Mouse (Mus musculus): ENCODE results near the gene Akr1c13. TPM values are rescaled to one million over a fixed set of nuclear protein-coding genes. Genes with fewer than 3 reads are reported as not detected.

Gene Akr1c13
- polyA plus RNA-seq, 1 experiment: 6.0 TPM

DNA sequence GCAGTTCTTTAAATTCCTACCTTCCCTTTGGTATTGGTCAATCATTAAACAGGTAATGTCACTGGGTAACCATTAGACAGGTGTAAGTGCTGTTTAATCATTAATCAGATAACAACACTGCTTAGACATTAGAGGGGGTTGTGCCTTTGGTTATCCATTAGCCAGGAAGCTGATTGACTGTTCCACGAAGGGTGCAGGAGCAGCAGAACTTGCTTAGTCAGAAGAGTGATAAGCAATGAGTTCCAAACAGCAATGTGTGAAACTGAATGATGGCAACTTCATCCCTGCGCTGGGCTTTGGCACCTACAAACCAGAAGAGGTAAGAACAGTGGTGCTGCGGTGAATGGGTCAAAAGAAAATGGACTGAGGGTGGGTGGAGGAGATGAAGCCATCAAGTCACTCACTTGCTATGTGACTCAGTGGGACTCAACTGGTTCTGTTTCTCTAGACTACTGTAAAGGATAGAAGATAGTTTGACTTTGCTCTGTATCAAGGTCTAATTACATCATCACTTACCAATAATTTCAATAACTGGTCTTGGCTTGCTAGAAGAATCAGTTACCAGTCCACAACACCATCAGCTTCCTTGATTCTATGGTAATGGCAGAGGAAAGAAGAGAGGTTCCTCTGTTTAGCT, 42.7 kb downstream of the Akr1c13 start:
- no peaks in the 10 kb centered on the region for H3K4me1 ChIP-seq (replicated peaks; ENCODE audit: control insufficient read depth, insufficient read depth, low read length)
- no peaks in the 10 kb centered on the region for H3K27me3 ChIP-seq (ENCODE audit: control insufficient read depth, insufficient read depth, low read length)
- TF ChIP-seq CTCF (IDR thresholded peaks at IDR 0.05; ENCODE audit: borderline replicate concordance, control insufficient read depth, extremely low read depth, insufficient read depth, low read length, poor library complexity) (no peak), POLR2A (IDR thresholded peaks at IDR 0.05; ENCODE audit: control insufficient read depth, extremely low read depth, insufficient read depth, low read length, poor library complexity) (no peak)
- no peak overlapping the region for H3K27ac ChIP-seq (ENCODE audit: control insufficient read depth, insufficient read depth, low read length)
- H3K4me3 ChIP-seq (ENCODE audit: control insufficient read depth, insufficient read depth, low read length): no peak overlapping the region
- no peaks in the 10 kb centered on the region for H3K36me3 ChIP-seq (ENCODE audit: control insufficient read depth, insufficient read depth, low read length)
- 89% methylated on average over 3 of the region's 3 CpGs for WGBS
- no peak for DNase-seq

DNA sequence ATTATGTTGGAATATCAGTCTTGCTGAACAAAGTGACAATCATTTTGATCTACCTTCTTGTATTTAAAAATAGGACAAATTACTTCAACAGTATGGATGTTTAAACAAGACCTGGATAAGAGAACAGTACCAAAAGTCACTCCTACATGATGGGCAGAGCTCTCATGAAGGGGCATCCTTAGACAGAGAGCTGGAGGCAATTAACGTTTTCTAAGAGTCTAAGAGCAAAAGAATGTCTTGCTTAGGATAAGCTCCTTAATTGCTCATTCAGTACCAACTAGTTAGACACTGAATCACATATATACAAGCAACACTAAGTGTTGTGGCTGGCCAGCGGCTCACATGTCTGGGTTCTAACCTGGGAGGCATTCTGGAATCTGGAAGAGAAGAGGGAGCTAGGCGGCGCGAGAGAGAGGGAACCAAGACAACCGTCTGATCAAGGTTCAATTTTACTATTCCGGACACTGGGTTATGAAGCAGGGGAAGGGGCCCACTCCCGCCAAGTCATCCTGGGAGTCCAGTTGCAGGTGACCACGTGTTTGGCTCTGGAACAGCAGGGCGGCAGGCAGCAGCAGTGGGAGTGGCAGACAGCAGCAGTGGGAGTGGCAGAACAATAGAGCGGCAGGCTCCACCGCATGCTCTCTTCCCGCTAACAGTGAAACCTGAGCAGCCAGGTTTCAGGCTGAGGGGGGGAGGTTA, 54.1 kb downstream of the Akr1c13 start:
- Histone ChIP-seq H3K27me3 (ENCODE audit: control insufficient read depth, insufficient read depth, low read length) (no peaks in the 10 kb centered on the region), H3K27ac (ENCODE audit: control insufficient read depth, insufficient read depth, low read length) (no peak overlapping the region), H3K36me3 (ENCODE audit: control insufficient read depth, insufficient read depth, low read length) (no peaks in the 10 kb centered on the region), H3K4me3 (ENCODE audit: control insufficient read depth, insufficient read depth, low read length) (no peak overlapping the region), H3K4me1 (replicated peaks; ENCODE audit: control insufficient read depth, insufficient read depth, low read length) (no peaks in the 10 kb centered on the region)
- TF ChIP-seq CTCF (IDR thresholded peaks at IDR 0.05; ENCODE audit: borderline replicate concordance, control insufficient read depth, extremely low read depth, insufficient read depth, low read length, poor library complexity) (no peak), POLR2A (IDR thresholded peaks at IDR 0.05; ENCODE audit: control insufficient read depth, extremely low read depth, insufficient read depth, low read length, poor library complexity) (no peak)
- 13% methylated on average over 13 of the region's 13 CpGs for WGBS
- no peak for DNase-seq

DNA sequence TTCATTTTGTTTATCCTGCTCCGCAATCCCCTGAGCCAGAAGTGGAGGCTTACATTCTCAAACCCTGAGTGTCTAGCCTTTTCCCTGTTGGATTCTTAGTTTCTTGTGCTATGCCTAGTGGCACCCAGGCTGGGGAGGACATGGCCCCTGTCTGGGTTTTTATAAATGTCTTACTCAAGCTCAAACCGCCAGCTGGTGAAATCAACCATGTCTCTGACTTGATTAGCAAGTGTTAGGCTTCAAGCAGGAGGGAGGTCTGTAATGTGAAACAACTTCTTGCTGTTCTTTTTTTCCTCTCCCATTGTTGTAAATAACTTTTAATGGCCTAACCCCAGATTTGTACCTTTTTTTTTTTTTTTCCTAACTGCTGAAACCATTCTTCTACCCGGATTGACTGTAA, 58.4 kb downstream of the Akr1c13 start:
- Histone ChIP-seq H3K27ac (ENCODE audit: control insufficient read depth, insufficient read depth, low read length) (no peak overlapping the region), H3K36me3 (ENCODE audit: control insufficient read depth, insufficient read depth, low read length) (no peaks in the 10 kb centered on the region), H3K27me3 (ENCODE audit: control insufficient read depth, insufficient read depth, low read length) (no peaks in the 10 kb centered on the region), H3K4me3 (ENCODE audit: control insufficient read depth, insufficient read depth, low read length) (no peak overlapping the region), H3K4me1 (replicated peaks; ENCODE audit: control insufficient read depth, insufficient read depth, low read length) (no peaks in the 10 kb centered on the region)
- 92% methylated on average over 3 of the region's 3 CpGs for WGBS
- TF ChIP-seq POLR2A (IDR thresholded peaks at IDR 0.05; ENCODE audit: control insufficient read depth, extremely low read depth, insufficient read depth, low read length, poor library complexity) (no peak), CTCF (IDR thresholded peaks at IDR 0.05; ENCODE audit: borderline replicate concordance, control insufficient read depth, extremely low read depth, insufficient read depth, low read length, poor library complexity) (no peak)
- no peak for DNase-seq

Other genes starting within 250 kb of the Akr1c13 start
- gene Ucn3, start 245.8 kb upstream of the Akr1c13 start, polyA plus RNA-seq (2012; rRNA removed): 0.15 and 0.17 TPM in 2 replicates
- 0.15 and 0.19 TPM in 2 replicates for gene Akr1c14, start 142.1 kb upstream of the Akr1c13 start, polyA plus RNA-seq (2012; rRNA removed)
- 0.44 and 0.64 TPM in 2 replicates for gene Akr1c18, start 40.5 kb upstream of the Akr1c13 start, polyA plus RNA-seq (2012; rRNA removed)
- gene Akr1c19, start 37.5 kb downstream of the Akr1c13 start, polyA plus RNA-seq (2012; rRNA removed): 0.22 and 0.23 TPM in 2 replicates
- gene Akr1c12, start 88.3 kb downstream of the Akr1c13 start, polyA plus RNA-seq (2012; rRNA removed): 0.29 and 0.31 TPM in 2 replicates
- gene Akr1c6, start 243.2 kb downstream of the Akr1c13 start, polyA plus RNA-seq (2012; rRNA removed): 0.43 TPM in 1 of 2 replicates, not detected in the other

Measured in thymus, adult 2 months (tissue).